Mouse (Mus musculus) cerebellum, adult 18-20 months (tissue): Measurements from ENCODE around the gene Ubxn2a.

ENCODE experiments used
- DNase-seq, 2 experiments: peaks; one replicate each; pipeline ENCODE4 v3.0.0; 2021

Ubxn2a gene

DNA sequence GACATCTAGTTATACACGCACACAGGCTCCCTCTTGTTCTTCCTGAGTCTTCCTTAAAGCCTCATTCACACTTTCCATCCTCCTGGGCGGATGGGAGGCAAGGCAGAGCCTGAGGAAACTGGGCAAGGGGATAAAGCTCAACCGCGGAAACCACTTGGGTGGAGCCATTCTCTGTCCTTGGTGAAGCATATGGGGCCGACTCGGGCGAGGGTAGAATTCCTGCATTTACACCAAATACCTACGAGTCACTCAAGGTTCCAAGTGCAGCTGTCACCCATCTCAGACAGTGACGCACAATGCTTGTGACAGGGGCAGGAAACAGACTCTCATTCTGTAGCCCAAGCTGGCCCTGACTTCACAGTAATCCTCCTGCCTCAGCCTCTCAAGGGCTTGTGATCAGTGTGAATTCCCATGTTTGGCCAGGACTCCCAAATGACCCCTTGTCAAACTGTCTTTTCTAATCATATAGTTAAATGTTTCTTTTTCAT lies 29.2 kb downstream of the Ubxn2a start:
- no peak for DNase-seq

- no peak for DNase-seq
Observed at GRCm38 (mm10) chr12:4875623-4876022, 31.9 kb downstream of the Ubxn2a start.

- peak; percentile 46 to 57 for DNase-seq
Observed at GRCm38 (mm10) chr12:4874161-4874927, 33.2 kb downstream of the Ubxn2a start, which contains the start of gene Mfsd2b. Gene Mfsd2b (minus strand): TSS chr12:4874359.

DNA sequence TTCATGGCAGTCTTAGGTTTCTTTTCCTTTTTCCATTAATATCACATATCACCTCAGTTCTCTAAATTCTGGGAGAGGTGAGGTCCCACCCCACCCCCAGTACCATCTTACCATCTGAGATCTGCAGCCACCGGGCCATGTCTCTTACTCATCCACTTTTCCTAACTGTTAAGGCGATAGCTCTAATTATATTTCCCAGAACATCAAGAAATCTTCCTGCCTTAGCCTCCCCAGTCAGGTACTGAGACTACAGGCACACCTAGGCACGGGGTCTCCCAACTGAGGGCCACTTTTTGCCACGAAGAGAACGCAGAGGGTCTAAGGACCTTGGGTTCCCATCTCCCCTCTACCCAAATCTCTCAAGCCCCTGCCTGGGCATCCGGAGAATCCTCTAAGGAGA lies 34.0 kb downstream of the Ubxn2a start:
- DNase-seq: no peak

- DNase-seq: no peak
Observed at GRCm38 (mm10) chr12:4872983-4873477, 34.5 kb downstream of the Ubxn2a start.

DNA sequence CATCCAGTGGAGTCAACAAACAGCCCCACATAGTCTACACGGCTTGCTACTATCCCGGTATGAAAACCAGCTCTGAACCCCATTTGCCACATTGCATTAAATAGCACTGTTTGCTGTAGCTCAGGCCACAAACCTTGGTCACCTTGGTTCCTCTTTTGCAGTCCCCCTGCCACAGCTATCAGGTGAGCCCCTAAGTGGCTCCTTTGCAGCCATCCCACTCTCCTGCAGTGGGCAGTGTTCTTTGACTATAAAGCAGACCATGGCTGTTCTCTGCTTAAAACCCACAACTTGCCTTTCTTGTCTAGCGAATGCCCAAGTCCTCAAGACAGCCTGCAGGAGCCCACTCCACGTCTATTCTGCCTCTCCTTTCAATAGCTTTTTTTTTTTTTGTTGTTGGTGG lies 35.2 kb downstream of the Ubxn2a start:
- no peak for DNase-seq

- no peak for DNase-seq
Observed at GRCm38 (mm10) chr12:4871260-4871659, 36.2 kb downstream of the Ubxn2a start.

DNA sequence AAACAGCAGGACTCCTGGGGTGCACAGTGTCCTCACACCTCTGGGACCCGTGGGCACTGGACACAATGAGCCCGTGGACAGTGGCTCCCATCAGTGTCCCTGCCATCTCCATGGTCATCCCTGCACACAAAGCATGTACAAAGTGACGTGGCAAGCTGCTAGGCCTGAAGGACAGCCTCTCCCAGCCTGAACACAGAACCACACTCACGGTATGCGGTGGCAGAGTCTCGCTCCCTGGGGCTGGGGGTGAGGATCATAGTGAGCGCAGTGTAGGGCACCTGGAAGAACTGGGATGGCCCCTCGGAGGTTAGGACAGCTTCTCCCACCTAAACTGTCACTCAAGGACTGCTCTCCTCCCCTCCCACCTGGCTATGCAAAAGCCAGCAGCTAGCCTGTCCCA lies 38.6 kb downstream of the Ubxn2a start:
- no peak for DNase-seq

- no peak for DNase-seq
Observed at GRCm38 (mm10) chr12:4864338-4864690, 43.2 kb downstream of the Ubxn2a start.

DNA sequence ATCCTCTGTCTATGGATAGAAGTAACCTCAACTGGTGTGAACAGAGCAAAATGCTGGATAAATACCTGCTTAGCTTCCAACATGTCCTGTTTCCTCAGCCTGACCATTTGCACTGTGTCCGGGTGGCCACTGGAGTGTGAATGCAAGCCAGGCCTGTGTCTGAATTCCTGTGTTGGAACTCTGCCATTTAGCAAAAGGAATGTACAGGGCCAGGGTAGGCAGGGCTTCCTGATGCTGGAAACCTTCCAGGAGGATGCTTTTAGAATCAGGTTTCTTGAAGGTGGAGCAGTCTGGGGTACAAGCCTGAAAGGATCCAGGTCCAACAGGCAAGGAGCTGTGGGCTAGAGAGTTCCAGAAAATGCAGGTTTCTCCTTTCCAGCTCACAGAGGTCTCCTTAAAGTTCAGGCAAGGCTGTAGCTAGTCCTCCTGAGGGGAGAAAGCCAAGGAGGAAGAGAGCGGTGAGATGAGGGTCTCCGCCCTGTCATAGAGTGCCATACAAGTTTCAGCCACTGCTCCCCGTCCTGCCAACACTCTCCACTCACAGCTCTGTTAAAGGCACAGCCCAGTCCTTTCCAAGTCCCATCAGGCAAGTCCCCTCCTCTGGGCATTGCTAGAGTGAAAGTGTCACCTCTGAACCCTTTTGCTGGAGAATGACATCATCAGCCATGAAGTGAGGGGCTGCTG lies 43.7 kb downstream of the Ubxn2a start:
- DNase-seq: peak; percentile 25 to 35

DNA sequence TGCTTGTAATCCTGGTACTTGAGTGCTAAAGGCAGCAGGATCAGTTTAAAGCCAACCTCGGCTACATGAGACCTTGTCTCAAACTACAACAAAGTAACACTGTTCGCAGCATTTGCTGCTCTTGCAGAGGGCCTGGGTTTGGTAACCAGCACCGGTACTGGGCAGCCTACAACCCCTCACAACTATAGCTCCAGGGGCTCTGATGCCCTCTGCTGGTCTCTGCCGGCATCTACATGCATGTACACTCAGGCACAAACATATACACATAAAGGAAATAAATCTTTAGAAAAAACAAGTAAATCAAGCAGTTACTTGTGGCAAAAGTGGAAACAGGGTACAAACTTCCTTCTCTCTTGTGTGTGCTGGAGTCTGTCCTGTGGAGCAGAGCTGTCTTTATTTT lies 44.8 kb downstream of the Ubxn2a start:
- DNase-seq: no peak

- DNase-seq: no peak
Observed at GRCm38 (mm10) chr12:4859241-4859914, 48.1 kb downstream of the Ubxn2a start.

DNA sequence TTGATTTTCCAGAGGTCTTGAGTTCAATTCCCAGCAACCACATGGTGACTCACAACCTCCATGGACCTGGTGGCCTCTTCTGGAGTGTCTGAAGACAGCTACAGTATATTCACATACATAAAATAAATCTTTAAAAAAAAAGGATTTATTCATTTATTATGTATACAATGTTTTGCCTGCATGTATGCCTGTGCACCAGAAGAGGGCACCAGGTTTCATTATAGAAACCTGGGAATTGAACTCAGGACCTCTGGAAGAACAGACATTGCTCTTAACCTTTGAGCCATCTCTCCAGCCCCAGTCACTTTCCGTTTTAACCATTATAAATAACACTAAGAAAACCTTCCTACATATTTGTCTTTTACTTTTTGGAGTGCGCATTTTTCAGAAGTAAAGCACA lies 50.7 kb downstream of the Ubxn2a start:
- DNase-seq: no peak

DNA sequence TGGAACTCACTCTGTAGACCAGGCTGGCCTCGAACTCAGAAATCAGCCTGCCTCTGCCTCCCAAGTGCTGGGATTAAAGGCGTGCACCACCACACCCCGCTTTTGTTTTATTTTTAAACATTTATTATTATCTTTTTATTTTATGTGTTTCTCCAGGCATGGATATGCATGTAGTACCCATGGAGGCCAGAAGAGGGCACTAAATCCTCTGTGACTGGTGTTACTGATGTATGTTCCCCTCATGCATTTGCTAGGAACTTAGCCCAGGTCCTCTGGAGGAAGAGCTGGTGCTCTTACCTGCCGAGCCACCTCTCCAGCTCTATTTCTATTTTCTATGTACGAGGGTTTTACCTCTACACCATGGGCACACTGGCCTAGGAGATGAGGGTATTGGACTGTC lies 51.3 kb downstream of the Ubxn2a start:
- no peak for DNase-seq

DNA sequence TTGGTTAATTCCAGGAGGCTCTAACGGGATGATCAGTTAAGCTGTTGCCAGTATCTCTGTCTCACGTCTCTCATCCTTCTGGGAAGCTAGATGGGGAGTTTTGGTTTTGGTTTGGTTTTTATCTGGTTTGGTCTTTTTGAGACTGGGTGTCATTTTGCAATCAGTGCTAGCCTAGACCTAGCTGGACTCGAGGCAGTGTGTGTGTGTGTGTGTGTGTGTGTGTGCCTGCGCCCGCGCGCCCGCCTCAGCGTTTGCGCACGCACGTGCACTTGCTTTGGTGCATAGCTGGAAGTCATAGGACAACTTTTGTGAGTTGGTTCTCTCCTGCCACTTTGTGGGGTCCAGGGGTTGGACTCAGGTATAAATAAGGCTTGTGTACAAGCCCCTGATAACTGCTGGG lies 63.8 kb downstream of the Ubxn2a start:
- DNase-seq: peak; percentile 29 to 49

GRCm38 (mm10) chr12:4842890-4843597 lies 64.5 kb downstream of the Ubxn2a start, which contains the start of gene Wdcp:
Gene Wdcp (plus strand): TSS chr12:4843303.
- peak; percentile 89 to 96 for DNase-seq

DNA sequence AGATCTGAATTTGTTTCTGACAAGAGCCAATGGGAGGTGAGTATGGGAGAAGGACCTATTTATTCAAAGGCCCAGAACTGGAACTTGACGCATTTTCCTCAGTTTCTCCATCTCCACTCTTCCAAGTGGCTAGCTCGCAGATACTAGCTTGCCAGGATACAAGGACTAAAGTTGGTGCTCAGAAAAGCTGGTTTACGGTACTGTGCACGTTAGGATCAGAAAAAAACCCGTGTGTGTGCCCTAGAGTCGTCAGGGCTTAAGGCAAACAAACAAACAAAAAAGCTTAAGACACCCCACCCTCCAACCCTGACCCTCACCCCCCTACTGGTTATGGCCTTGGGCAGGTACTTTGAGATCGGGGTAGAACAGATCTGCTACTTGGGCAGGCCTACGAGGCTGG lies 65.0 kb downstream of the Ubxn2a start:
- DNase-seq: peak in 1 of 2 experiments; percentile 22

- DNase-seq: peak; percentile 72 to 76
Observed at GRCm38 (mm10) chr12:4841392-4841887, 66.1 kb downstream of the Ubxn2a start, which contains the start of gene Fkbp1b. Gene Fkbp1b (minus strand): TSS chr12:4841591.

- peak; percentile 27 to 39 for DNase-seq
Observed at GRCm38 (mm10) chr12:4840741-4841140, 66.8 kb downstream of the Ubxn2a start.

DNA sequence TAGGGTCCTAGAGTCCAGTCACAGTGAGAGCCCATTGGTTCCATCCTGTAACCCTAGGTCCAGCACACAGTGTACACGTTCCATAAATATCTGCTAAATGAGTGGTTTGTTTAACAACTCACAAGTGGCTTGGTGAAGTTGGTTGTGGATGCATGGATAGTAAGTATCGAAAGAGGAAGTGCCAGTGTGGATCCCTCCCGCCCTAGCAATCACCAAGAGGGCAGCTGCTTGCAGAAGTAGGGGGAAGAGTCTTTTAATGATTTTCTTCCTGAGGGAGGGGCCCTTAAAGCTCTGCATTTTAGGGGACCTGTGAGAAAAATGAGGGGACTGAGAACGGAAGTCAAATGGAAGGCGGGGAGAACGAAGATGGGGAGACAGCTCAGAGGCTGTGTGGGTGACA lies 67.5 kb downstream of the Ubxn2a start:
- no peak for DNase-seq

DNA sequence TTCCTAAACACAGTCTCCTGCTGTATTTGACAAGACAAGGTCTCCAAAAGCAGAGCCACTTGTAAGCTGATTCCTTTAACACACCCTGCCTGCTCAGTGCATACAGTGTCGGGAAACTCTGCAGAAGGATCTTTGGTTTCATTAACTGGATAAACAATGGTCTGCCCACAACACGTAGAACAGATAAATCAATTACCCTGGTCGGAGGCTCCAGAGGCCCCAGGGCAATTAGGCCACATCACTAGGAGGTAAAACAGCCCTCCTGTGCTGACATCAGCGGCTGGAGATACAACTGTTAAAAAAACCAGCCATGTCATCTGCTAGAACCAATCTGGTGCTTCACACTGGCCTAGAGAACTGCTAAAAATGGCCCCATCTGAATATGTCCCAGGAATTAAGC lies 70.5 kb downstream of the Ubxn2a start:
- DNase-seq: no peak
